Mouse (Mus musculus) G1E (cell line): ENCODE results near the gene Rnf152.

Source experiments
- CTCF ChIP-seq: IDR thresholded peaks from 2 replicates; pipeline ENCODE4 v1.5.1; 2012; ENCODE audit warnings: low read depth, low read length, inconsistent platforms, mixed read lengths
- GATA1 ChIP-seq: IDR thresholded peaks from 2 replicates; pipeline ENCODE4 v1.6.1; 2012; ENCODE audit warnings: borderline replicate concordance, low read length, inconsistent platforms, mixed read lengths
- GATA2 ChIP-seq: IDR thresholded peaks from 2 replicates; pipeline ENCODE4 v1.6.1; 2012; ENCODE audit warnings: low read depth, low read length, inconsistent platforms, borderline replicate concordance
- POLR2AphosphoS5 ChIP-seq: IDR thresholded peaks from 2 replicates; pipeline ENCODE4 v1.6.1; 2012; ENCODE audit warnings: low read depth, low read length, inconsistent platforms; ENCODE audit not compliant: insufficient replicate concordance
- TAL1 ChIP-seq: conservative IDR thresholded peaks from 2 replicates; pipeline ENCODE4 v1.6.1; 2012; ENCODE audit warnings: low read depth, low read length, inconsistent platforms, mixed read lengths

GRCm38 (mm10) chr1:105377546-105377945, 21.0 kb upstream of the Rnf152 start:
- TF ChIP-seq GATA1 (no peak), CTCF (no peak), POLR2AphosphoS5 (no peak), GATA2 (no peak), TAL1 (no peak)
